Mouse (Mus musculus): Measurements from ENCODE around the gene RPS10-NUDT3.

RPS10-NUDT3 gene

GRCm38 (mm10) chr17:27575116-27575776 is 59.8 kb downstream of the RPS10-NUDT3 start:
- no peak for DNase-seq (ENCODE audit: low spot score)

DNA sequence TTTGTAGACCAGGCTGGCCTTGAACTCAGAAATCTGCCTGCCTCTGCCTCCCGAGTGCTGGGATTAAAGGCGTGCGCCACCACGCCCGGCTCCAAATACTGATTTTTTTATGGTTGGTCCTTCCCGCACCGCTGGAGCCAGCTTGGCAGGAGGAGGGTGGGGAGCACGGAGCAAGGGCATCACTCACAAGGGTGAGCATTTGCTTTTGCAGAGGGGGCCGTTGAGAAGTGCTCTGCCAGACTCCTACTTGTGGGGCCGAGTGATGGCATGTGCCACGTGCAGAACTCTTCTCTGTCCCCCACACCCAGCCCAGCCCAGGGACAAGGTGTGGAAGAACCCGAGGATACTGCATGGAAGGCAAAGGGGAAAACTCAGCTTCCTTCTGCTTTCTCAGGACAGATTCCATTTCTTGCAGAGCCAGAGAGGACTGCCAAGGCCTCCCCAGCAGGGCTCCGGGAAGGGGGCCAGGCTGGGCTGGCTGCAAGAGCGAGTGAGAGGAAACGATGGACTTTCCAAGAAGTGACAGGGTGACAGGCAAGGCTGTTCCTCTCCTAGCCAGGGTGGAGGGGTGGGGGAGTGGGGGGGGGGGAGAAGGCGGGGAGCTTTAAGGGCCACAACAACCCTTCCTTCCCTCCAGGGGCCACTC is 60.4 kb downstream of the RPS10-NUDT3 start:
- peak; percentile 47 for DNase-seq (ENCODE audit: low spot score)

DNA sequence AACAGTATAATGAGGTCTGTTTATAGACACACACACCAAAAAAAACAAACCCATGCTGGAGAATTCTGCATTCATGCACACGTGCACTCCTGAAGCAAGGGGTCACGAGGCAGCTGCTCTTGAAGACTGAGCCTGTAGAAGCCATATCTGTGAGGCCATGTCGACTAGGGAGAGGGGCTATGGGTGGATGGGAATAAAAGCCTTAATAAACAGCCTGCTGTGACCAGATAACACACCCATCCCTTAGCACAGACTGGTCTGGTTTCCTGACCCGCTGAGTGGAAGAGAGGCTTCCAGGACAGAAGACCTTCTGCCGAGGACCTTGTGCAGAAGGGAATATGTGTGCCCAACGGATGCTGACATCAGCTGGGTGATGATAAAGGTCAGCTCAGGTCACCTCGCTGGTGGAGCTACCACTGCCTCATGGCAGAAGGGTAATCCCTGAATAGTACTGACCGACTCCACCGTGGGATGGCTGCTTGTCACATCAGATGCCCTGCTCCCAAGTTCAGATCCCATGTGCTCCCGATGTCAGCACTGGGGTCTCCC is 61.2 kb downstream of the RPS10-NUDT3 start:
- DNase-seq (ENCODE audit: low spot score) = no peak

GRCm38 (mm10) chr17:27571315-27571714 is 63.7 kb downstream of the RPS10-NUDT3 start:
- DNase-seq (ENCODE audit: low spot score) = no peak

- no peak for DNase-seq (ENCODE audit: low spot score)
Measured at GRCm38 (mm10) chr17:27568228-27568627, 66.8 kb downstream of the RPS10-NUDT3 start.

GRCm38 (mm10) chr17:27565942-27566267 is 69.1 kb downstream of the RPS10-NUDT3 start:
- DNase-seq (ENCODE audit: low spot score) = no peak

GRCm38 (mm10) chr17:27565163-27565941 is 69.7 kb downstream of the RPS10-NUDT3 start, which contains the start of gene AI413582:
Gene AI413582 (minus strand): TSS chr17:27565756.
- DNase-seq (ENCODE audit: low spot score) = peak; percentile 95

GRCm38 (mm10) chr17:27564391-27565162 is 70.4 kb downstream of the RPS10-NUDT3 start:
- no peak for DNase-seq (ENCODE audit: low spot score)

DNA sequence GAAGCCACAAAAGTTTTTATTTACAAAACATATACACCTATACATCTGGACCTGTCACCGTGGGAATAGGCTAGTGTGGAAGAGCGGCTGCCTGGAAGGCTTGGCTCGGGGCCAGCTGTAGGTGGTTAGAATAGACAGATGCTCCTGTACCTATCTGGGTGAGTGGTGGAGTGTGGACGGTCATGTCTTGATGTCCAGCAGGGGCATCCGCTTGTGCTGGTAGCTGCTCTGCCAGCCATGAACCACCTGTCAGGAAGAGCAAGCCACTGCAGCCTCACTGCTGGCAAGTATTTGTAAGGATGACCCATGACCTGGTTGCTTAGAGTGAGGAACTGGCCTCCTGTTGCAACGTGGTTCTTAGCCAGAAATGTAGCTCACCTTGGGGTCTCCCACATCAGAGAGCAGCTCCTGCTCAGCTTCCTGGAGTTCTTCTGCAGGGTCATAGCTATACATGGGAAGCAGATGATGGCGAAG is 71.2 kb downstream of the RPS10-NUDT3 start:
- no peak for DNase-seq (ENCODE audit: low spot score)

GRCm38 (mm10) chr17:27561809-27562526 is 73.1 kb downstream of the RPS10-NUDT3 start:
- DNase-seq (ENCODE audit: low spot score) = no peak

DNA sequence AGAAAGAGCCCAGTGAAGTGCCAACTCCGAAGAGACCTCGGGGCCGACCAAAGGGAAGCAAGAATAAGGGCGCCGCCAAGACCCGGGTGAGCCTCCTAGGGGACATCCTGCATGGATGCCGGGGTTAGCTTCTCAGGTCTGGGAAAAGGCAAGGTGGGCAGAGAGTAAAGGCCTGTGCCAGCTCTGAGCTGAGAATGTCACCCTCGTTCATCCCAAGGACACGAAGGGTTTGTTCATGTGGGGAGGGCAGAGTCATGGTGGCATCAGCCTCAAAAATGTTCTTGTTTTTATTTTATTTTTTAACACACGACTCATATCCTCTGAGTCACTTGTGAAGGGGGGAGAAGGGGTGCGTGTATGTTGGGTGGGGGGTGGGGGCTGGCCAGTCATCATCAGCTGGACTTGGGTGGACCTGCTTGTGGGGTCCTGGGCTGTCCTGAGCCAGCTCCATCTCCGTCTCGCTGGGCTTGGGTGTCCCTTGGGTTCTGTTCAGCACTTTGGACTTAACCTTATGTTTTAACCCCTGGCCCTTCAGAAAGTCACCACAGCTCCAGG is 74.0 kb downstream of the RPS10-NUDT3 start:
- DNase-seq (ENCODE audit: low spot score) = no peak

DNA sequence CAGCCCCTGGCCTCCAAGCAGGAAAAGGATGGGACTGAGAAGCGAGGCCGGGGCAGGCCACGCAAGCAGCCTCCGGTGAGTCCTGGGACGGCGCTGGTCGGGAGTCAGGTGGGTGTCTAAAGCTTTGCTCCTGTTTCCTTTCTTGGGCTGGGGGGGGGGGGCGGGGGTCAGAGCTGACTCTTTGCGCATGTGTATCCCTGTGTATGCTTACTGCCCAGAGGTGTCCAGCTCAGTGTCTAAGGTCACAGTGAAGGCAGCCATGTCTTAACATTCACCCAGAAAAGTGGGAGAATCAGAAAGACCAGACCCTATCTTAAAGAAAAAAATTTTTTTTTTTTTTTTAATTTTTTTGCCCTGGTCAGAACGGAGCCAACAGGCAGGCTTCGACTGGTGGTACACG is 75.4 kb downstream of the RPS10-NUDT3 start:
- no peak for DNase-seq (ENCODE audit: low spot score)

GRCm38 (mm10) chr17:27558845-27559244 is 76.2 kb downstream of the RPS10-NUDT3 start:
- no peak for DNase-seq (ENCODE audit: low spot score)

DNA sequence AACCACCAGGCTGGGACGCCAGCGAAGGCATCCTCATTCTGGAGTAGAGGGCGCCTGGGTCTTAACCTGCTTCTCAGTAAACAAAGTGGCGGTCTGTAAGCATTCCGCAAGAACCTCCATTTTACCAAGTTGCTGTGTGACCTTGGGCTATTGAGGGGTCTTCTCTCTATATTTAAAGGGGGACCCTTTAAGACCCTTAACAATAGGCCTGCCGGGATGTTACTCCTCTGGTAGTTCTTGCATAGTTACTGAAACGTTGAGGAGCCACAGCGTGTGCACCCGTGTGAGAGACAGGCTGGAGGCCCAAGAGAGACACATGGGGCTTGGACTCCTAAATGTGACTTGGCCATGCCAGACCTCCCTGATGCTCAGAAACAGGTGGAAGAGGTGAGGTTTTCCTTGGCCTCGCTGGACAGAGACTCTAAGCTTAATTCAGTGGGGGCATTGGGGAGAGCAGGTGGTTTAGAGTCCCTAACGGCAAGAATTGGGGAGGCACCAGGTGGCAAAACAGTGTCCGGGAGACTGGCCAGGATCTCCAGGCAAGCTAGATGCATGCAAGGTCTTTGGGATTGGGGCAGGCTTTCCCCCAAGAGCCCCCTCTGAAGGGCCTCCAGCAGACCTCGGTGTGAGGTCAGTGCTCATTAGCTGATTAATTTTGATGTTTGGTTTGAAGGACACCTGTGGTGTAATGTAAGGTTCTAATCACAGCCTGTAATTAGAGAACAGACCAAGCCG is 76.9 kb downstream of the RPS10-NUDT3 start:
- DNase-seq (ENCODE audit: low spot score) = no peak

DNA sequence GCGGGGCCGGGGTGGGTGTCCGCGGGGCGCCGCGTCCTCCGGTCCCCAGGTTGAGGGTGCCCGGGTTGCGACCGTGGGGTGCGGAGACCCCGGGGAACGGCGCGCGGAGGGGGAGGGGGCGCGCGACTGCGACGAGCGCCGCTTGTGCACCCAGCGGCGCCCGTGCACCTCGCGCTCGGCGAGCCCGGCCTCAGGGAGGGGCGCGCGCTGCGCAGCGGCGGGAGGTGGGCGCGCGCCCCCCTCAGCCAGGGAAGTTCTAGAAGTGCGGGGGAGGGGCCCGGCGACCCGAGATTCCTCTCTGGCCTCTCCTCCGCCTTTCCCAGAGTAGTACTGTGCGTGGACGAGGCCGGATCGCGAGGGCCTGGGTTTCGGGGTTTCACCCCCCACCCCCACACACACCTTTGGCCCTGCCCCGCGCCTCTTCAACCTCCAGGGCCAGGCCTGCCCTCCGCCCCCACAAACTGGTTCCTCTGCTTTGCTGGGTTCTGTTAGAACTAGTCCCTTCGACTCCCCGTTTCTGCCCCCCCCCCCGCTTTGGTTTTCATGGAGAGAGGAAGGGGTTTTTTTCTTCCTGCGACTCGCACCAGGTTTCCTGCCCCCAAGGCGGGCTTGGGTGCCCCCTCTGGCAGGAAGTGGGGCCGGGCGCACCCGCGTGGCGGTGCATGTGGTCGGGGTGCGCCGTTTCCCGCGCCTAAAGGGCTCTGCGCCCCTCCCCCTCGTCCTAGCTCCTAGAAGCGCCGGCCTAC is 77.7 kb downstream of the RPS10-NUDT3 start:
- DNase-seq (ENCODE audit: low spot score) = peak; percentile 32

DNA sequence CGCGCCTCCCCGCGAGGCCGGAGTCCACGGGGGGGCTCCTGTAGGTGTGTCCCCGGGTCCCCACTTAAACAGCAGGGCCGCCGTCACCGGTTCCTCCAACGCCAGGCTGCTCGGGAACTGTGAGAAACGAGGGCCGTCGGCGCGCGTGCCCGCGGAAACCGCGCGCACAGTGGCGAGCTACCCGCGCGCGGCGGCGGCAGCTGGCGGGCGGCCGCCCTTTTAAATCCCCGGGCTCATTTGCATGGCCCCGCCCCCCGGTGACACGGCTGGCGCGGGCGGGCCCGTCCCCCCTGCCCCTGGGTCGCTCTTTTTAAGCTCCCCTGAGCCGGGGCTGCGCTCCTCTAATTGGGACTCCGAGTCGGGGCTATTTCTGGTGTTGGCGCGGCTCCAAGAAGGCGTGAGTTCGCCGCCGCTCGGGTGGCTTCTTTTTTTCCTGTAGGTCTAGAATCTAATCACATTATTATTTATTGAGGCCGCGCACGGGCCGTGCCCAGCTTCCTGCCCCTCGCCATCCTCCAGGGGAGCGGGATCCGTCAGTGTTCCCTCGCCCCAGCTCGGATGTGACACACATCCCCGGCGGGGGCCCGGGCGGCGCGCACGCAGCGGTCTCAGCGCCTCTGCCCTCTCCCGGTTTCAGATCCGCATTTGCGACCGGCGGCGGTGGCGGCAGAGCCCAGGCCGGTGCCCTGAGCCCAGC is 78.6 kb downstream of the RPS10-NUDT3 start, which contains the start of gene Hmga1:
Hmga1 (plus strand) TSS at position 183 of the 697 bp plus-strand sequence.
- peak; percentile 84 for DNase-seq (ENCODE audit: low spot score)

DNA sequence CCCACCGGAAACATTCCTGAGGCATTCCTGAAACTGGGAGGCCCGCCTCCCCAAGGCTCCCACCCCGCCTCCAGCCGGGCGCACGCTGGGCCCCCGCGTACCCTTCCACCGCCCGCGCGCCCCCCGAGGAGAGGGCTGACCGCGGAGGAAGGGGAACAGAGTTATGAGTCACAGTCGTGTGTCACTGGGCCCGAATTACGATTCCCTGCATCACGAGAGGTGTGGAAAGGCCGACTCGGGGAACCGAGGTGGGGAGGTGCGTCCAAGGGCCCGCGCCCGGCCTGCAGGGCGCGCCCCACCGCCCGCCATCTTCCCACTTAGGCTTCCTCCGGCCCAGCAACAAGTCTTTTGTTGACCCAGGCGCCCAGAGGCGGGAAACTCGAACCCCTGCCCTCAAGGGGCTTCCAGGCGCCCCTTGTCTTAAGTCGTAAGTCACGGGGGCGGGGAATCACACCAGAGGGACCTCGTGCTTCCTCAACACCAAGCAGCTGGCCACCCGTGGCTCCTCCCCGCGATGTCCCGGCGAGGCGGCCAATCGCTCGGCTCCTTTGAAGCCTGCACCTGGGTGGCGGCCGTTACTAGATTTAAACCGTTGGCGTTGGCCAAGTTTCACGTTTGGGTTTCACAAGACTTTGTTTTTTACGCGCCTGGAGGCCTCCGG is 79.4 kb downstream of the RPS10-NUDT3 start:
- peak; percentile 76 for DNase-seq (ENCODE audit: low spot score)

DNA sequence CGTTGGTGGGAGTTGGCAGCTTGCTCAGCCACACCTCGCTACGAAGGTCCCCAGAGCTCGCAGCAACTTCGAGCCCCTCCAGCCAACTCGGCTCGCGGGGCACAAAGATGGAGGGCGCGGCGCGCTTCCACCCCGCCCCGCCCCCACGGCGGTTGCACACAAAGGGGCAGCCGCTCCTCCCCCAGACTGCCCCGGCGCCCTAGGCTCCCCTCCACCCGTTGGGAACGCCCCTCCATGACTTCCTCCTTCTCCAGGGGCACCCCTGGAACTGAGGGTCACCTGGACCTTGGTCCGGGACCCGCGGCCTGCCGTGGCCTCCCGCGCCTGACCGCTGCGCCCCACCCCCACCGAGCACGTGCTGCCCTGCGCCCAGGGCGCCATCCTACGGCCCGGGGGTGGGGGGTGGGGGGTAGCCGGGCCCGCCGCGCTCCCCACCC is 79.9 kb downstream of the RPS10-NUDT3 start:
- peak; percentile 32 for DNase-seq (ENCODE audit: low spot score)
